Mouse (Mus musculus): ENCODE results near the gene Cx3cr1.

DNA sequence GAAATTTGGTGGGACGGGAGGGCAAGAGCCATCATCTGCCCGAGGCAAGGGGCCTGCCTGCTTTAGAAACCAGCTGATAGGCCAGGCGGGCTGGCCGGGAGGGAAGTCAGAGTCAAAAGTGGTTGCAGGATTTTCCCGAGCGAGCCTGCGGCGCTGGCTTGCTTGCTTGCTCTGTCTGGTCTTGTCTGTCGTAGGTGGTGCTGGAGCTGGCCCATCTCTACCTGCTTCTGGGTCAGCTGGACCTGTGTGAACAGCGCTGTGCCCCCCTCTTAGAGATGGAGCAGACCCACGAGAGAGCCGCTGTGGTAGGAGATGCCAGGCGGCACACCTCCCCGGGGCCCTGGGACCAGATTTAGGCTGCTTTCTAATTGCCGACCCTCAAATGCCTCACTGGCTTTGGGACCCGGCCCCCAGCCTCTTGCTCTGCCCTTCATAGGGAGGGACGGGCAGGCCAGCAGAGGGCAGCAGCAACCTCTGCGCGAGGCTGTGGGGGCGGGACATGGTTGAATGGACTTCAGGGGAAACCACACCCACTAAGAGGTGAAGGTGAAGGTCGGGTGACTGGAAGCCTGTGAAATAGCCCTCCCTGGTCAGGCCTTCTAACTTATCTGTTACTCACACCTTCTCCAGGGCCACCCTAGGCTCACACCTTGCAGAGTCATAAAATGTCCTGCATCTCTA is 106.6 kb downstream of the Cx3cr1 start:
- TF ChIP-seq CTCF (IDR thresholded peaks at IDR 0.05; ENCODE audit: low read depth, low read length) (peak; percentile 92), POLR2A (IDR thresholded peaks at IDR 0.05; ENCODE audit: insufficient read depth, low read length) (no peak), EP300 (IDR thresholded peaks at IDR 0.05; ENCODE audit: insufficient read depth, low read depth, low read length) (peak; percentile 73; the same call in 1 of the 2 replicates)
